Mouse (Mus musculus) layer of hippocampus, postnatal 25 days (tissue): Measurements from ENCODE around the gene Gpc5. TPM values are rescaled to one million over a fixed set of nuclear protein-coding genes. Genes with fewer than 3 reads are reported as not detected.
"Not testable (repeated sequence)": the region's sequence is repeated elsewhere in the genome, so short reads cannot be mapped to it uniquely, and the experiment has no call there.

Source experiments
- DNase-seq, 2 experiments: peaks; one replicate each; pipeline ENCODE4 v3.0.0; 2022; ENCODE audit warnings: mixed read lengths in 2 of 2, low spot score in 1 of 2; ENCODE audit errors: extremely low spot score in 1 of 2
- total RNA-seq, 2 experiments: library from RNA; stranded (reverse); gene quantifications; 2 replicates each; pipeline ENCODE4 v1.2.3; 2021

Gene Gpc5
- total RNA-seq: 10 to 100 TPM; 36.4 to 38.0 TPM

DNA sequence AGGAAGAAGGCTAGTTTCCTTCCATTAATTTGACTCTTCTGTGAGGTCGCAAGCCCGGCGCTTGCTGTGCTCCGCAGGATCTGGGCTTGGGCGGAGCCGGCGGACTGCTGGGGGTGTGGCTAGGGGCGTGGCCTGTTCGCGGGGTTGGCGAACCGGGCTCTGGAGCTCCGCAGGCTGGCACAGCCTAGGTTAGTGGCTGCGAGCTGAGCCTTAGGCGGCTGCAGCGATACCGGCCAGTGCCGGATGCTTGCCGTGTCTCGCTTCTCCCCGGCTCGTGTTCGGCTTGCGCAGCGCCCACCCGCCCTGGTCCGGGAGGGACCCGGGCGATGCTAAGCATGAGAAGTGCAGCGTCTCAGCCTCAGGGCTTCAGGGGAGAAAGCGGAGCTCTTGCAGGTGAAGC lies at the start of gene Gpc5:
Gene Gpc5, plus strand, starts transcription at position 135 of the 400 bp plus-strand sequence.
- DNase-seq: peak; percentile 75 to 80

DNA sequence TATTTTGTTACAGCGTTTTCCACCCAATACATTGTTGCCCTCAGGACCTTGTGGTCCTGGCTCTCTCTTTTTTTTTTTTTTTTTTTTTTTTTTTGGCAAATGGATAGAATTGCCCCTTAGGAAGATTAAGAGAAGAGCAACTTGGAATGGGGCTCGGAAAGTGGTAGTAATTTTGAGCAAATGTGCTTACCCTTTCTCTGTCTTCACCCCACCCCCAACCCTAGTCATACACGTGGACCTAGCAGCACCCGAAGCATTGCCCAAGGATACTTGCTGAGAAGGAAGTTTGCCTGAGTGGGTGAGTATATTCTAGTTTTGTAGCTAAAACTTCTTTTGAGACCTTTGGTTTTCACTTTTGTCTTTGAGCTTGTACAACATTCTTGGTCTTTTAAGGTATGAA lies 49.4 kb upstream of the Gpc5 start:
- DNase-seq: no peak

GRCm38 (mm10) chr14:115044016-115044415 lies 48.0 kb upstream of the Gpc5 start:
- no peak for DNase-seq

- no peak for DNase-seq
Measured at GRCm38 (mm10) chr14:115045712-115046111, 46.3 kb upstream of the Gpc5 start.

DNA sequence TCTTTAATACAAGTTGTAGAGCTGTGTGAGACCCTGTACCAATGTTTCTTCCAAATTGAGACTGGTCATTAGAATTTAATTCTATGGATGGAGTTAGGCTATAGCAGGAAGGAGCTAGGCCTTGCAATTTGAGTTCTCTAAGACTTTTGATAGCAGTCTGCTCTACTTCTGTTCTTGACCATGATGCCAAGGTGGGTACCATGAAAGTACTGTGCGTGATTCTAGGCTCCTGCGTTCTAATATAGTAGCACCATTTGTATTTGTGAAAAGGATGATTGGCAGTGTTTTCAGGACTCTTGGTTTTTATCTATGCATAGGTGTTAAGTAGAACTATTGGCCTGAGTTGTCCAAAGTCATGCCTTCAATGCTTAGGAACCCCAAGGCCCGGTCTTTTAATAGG lies 44.7 kb upstream of the Gpc5 start:
- no peak for DNase-seq

DNA sequence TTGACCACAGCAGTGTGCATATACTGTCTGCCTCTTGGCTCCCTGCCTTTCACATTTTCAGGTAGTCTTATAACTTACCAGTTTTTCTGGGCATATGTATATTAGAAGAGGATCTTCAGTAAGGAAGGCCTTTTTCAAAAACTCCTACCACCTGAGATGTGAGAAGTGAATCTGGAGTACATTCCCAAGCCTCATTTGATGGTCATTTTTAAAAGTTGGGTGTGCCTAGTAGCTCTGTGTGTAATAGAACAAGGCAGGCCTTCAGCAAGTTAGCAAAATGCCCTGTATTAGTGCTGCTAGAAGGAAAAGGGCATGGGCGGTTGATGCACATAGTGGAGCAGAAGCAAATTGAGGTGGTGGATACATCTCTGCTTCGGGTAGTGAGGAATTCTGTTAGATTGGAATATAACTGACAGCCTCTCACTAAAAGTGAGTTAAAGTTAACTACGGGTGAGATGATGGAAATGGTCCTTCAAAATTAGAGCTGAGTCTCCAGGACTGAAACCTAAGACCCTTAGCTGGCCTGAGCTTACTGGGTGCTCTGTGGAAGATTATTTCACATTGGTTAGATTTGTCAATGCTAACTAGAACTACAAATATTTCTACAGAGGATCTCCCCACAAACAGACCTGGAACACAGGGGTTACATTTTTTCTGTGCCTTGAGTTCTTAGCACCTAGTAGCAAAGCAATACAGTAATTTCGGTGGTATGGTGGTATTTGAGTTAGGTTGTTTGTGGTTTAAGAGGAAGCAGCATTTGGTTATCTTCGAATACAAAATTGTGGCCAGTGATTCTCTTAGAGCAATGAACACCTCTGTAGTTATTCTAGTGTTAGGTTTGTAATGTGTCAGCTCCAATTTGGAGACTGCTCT lies 43.8 kb upstream of the Gpc5 start:
- no peak for DNase-seq

GRCm38 (mm10) chr14:115048863-115049566 lies 43.0 kb upstream of the Gpc5 start:
- no peak for DNase-seq

DNA sequence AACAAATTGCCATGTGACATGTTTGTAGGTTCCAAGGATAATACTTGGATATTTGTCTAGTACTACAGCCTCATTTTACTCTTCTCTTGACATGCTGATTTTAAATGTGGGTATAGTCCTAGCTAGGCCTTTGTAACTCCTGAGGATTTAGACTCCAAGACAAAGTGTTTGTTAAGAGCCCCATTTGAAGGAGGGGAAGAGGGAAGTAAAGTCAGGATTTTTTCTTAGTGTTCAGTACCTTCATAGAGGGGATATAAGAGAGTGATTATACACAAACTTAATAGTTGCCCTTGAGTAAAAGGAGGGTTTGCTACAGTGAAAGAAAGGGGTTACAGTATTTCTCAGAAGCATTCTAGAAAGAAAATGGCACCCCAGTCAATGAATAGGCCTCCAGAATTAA lies 42.2 kb upstream of the Gpc5 start:
- DNase-seq: no peak

GRCm38 (mm10) chr14:115051106-115051760 lies 40.8 kb upstream of the Gpc5 start:
- DNase-seq: no peak

- DNase-seq: no peak
Measured at GRCm38 (mm10) chr14:115052371-115052770, 39.6 kb upstream of the Gpc5 start.

GRCm38 (mm10) chr14:115054252-115054651 lies 37.8 kb upstream of the Gpc5 start:
- no peak for DNase-seq

DNA sequence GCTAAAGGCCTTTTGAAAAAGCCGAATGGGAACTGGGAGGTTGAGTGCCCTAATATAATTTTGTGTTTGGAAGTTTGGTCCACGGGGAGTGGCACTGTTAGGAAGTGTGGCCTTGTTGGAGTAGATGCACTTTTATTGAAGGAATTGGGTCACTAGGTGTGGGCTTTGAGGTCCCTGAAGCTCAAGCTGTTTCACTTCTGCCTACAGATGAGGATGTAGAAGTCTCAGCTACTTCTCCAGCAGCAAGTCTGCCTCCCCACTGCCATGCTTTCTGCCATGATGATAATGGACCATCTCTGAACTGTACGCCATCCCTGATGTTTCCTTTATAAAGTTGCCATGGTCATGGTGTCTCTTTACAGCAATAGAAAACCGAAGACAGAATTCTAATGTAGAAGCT lies 34.5 kb upstream of the Gpc5 start:
- no peak for DNase-seq

- not testable (repeated sequence) for DNase-seq
Measured at GRCm38 (mm10) chr14:115066164-115066563, 25.9 kb upstream of the Gpc5 start.

DNA sequence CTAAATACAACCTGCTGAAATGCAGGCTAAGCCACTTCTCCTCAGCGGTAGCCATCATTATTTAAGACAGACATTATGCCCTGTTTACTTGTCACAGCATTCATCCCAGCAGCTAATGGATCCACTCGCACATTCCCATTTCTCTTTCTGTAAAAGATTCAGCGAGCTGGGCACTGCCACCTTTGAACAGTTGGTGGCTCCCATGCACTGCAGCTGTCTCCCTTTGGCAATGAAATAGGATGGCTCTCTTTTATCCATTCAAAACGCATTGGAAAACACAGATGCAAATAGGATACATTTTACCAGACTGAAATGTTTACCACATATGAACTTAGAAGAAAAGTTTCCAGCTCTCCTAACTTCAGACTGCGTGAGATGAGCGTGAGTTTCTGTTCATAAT lies 21.5 kb upstream of the Gpc5 start:
- DNase-seq: peak; percentile 33 to 58

GRCm38 (mm10) chr14:115077340-115077739 lies 14.7 kb upstream of the Gpc5 start:
- DNase-seq: no peak

GRCm38 (mm10) chr14:115078064-115078463 lies 14.0 kb upstream of the Gpc5 start:
- DNase-seq: no peak

DNA sequence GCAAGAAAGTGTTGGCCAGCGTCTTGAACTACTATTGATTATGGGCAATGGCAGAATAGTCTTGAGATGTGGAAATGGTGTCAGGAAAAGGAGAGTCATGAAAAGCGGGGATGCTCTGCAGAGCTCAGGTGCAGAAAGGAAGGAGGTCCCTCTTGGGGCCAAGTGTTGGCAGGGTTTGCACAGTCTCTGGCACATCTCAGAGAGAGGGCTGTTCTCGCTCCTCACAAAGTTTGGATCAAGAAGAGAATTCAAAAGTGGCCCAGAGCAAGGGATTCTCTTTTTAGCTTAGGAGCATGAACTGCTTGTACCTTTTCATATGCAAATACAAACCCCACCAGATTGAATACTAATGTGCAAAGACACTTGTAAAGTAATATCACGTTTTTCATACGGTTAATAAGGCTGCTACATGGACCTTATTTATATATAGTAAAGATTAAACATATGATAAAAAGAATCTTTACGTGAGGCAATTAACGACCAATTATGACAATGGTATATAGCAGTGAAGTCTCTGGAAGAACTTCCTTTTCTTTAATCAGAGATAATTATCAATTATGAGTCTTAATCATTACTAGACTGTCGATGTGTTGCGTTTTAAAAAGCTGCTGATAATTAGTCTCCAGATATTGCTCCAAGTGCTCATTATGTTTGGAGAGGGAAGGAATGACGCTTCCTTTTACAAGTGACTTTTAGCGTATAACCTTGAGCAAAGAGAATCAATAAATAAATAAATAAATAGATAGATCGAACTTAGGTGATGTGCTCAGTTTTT lies 10.1 kb upstream of the Gpc5 start:
- no peak for DNase-seq

- DNase-seq: no peak
Measured at GRCm38 (mm10) chr14:115090516-115090915, 1.5 kb upstream of the Gpc5 start.

DNA sequence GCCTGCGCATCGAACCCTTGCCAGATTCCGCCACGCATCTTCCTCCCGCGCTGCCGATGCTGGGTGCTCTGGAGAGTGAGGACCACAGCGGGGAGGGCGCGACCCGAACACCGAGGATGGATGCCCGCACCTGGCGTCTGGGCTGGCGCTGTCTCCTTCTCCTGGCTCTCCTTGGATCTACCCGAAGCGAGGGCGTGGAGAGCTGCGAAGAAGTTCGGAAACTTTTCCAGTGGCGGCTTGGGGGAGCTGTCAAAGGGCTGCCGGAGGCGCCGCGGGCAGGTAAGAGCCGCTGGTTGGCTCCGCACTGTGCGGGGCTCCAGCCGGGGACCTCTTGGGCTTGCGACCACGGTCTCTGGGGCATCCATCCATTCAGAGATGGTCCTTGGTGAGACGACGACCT lies 495 bp downstream of the Gpc5 start:
- DNase-seq: no peak

DNA sequence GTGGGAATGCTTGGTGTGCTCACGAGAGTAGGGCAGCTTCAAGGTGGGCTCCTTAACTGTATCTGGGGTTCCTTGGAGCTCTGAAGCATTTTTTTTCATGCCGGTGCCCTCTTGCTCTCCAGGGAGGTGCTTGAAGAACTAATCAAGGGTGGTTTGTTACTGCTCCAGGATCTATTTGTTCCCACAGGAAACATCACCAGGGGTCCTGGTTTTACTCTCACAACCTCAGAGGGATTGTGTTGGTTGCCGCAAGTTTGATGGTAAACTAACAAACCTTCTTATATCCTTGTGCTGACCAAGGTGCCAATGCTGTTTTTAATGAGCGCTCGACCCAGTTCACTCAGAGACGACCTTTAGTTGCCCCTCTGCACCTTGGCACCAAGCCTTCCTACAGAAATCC lies 937 bp downstream of the Gpc5 start:
- no peak for DNase-seq
